Mouse (Mus musculus): ENCODE measurements around the gene Gm21860.
A peak's percentile ranks its signal among the peaks of the same experiment; 100 is the strongest.
"Not testable (repeated sequence)": the region's sequence is repeated elsewhere in the genome, so short reads cannot be mapped to it uniquely, and the experiment has no call there.

The Gm21860 gene

DNA sequence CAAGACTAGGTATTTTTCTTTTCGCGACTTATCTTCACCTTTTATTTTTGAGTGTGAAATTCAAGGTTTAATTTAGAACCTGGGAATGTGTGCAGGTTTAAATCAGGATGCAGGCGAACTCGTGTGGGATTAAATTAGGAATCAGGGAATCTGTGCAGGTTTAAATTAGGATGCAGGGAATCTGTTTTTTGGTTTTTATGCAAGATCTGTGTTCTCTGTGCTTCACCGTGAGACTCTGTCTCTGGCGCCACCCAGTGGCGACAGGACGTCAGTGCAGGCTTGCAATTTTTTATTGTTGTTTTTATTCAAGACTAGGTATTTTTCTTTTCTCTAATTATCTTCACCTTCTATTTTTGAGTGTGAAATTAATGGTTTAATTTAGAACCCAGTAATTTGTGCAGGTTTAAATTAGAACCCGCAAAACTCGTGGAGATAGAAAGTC is 22.5 kb downstream of the Gm21860 start:
- peak; percentile 22 for DNase-seq (ENCODE audit: low spot score)

DNA sequence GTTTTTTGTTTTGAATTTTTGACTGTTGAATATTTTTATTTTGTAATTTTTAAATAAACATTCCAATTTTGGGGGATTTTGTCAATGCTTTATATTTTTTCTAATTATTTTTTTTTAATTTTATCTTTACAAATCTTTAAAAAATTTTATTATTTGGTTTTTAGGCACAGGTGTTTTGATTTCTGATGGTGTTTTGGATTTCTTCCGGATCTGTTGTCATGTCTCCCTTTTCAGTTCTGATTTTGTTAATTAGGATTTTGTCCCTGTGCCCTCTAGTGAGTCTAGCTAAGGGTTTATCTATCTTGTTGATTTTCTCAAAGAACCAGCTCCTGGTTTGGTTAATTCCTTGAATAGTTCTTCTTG is 23.0 kb downstream of the Gm21860 start:
- not testable (repeated sequence) for DNase-seq (ENCODE audit: low spot score)

- DNase-seq (ENCODE audit: low spot score), result peak; percentile 16
Measured at GRCm38 (mm10) chrY:90730908-90731592, 23.6 kb downstream of the Gm21860 start.

DNA sequence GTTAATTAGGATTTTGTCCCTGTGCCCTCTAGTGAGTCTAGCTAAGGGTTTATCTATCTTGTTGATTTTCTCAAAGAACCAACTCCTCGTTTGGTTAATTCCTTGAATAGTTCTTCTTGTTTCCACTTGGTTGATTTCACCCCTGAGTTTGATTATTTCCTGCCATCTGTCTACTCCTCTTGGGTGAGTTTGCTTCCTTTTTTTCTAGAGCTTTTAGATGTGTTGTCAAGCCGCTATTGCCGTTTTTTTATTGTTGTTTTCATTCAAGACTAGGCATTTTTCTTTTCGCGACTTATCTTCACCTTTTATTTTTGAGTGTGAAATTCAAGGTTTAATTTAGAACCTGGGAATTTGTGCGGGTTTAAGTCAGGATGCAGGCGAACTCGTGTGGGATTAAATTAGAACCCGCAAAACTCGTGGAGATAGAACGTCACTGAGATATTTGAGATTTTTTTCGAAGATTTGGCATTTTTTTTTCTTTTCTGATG is 24.8 kb downstream of the Gm21860 start:
- DNase-seq (ENCODE audit: low spot score), result not testable (repeated sequence)

DNA sequence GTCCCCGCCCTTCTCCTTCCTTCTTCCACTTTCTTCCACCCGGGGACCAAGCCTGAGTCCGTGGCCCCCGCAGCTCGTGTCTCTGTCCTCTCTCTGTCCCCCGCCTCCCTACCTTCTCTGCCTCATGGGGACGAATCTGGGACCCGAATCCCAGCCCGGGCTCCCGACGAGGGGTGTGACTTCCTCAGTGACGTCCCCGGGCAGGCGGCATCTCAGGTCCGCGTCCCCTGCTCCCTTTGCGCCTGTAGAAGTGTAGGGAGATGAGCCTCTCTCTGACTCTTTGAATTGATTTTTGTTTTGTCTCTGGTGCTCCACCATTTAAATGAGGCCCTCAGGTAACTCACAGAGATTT is 25.7 kb downstream of the Gm21860 start:
- not testable (repeated sequence) for DNase-seq (ENCODE audit: low spot score)

GRCm38 (mm10) chrY:90728251-90728904 is 26.2 kb downstream of the Gm21860 start:
- DNase-seq (ENCODE audit: low spot score), result not testable (repeated sequence)

GRCm38 (mm10) chrY:90727121-90727908 is 27.3 kb downstream of the Gm21860 start:
- DNase-seq (ENCODE audit: low spot score), result not testable (repeated sequence)

DNA sequence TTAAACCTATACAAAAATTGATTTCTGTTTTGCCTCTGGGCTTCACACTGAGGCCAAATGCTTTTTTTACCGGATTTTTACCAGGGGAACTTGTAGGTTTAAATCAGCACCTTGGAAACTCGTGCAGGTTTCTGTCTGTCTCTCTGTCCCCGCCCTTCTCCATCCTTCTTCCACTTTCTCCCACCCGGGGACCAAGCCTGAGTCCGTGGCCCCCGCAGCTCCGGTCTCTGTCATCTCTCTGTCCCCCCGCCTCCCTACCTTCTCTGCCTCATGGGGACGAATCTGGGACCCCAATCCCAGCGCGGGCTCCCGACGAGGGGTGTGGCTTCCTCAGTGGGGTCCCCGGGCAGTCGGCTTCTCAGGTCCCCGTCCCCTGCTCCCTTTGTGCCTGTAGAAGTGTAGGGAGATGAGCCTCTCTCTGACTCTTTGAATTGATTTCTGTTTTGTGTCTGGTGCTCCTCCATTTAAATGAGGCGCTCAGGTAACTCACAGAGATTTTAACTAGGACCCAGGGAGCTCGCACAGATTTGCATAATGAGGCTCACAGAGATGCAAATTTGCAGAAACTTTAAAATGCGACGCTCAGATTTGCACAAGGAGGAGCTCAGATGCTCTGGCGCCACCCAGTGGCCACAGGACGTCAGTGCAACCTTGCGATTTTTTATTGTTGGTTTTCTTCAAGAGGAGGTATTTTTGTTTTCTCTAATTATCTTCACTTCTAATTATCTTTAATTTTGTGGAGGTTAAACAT is 28.7 kb downstream of the Gm21860 start:
- peak; percentile 9 for DNase-seq (ENCODE audit: low spot score)

GRCm38 (mm10) chrY:90725166-90725565 is 29.5 kb downstream of the Gm21860 start:
- not testable (repeated sequence) for DNase-seq (ENCODE audit: low spot score)

GRCm38 (mm10) chrY:90724014-90724709 is 30.5 kb downstream of the Gm21860 start:
- peak; percentile 2 for DNase-seq (ENCODE audit: low spot score)

DNA sequence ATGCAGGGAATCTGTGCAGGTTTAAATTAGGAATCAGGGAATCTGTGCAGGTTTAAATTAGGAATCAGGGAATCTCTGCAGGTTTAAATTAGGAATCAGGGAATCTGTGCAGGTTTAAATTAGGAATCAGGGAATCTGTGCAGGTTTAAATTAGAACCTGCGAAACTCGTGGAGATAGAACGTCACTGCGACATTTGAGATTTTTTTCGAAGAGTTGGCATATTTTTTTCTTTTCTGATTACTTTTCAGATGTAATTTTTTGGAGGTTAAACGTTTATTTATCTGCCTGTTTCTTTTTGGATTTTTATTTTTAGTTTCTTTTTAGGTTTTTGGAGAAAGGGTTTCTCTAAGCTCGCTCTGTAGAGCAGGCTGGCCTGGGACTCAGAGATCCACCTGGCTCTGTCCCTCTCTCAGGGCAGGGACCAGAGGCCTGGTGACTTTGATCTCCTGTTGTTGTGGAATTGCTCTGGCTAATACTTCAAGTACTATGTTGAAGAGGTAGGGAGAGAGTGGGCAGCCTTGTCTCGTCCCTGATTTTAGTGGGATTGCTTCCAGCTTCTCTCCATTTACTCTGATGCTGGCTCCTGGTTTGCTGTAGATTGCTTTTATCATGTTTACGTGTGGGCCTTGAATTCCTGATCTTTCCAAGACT is 31.2 kb downstream of the Gm21860 start:
- not testable (repeated sequence) for DNase-seq (ENCODE audit: low spot score)

DNA sequence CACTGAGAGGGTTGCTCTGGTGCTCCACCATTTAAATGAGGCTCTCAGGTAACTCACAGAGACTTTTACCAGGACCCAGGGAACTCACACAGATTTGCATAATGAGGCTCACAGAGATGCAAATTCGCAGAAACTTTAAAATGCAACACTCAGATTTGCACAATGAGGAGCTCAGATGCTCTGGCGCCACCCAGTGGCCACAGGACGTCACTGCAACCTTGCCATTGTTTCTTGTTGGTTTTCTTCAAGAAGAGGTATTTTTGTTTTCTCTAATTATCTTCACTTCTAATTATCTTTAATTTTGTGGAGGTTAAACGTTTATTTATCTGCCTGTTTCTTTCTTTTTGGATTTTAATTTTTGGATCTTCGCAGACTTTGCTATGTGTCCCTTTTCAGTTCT is 34.1 kb downstream of the Gm21860 start:
- DNase-seq (ENCODE audit: low spot score), result not testable (repeated sequence)

DNA sequence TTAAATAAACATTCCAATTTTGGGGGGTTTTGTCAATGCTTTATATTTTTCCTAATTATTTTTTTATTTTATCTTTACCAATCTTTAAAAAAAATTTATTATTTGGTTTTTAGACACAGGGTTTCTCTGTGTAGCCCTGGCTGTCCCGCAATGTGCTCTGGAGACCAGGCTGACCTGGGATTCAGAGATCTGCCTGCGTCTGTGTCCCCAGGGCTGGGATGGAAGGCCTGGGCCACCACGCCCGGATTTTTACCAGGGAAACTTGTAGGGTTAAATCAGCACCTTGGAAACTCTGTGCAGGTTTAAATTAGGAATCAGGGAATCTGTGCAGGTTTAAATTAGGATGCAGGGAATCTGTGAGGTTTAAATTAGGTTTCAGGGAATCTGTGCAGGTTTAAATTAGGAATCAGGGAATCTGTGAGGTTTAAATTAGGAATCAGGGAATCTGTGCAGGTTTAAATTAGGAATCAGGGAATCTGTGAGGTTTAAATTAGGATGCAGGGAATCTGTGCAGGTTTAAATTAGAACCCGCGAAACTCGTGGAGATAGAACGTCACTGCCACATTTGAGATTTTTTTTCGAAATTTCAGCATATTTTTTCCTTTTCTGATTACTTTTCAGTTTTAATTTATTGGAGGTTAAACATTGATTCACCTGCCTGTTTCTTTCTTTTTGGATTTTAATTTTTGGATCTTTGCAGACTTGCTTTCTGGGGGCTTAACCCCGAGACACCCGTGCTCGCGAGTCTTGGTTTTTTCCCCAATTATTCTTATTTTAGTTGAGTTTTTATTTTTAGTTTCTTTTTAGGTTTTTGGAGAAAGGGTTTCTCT is 35.0 kb downstream of the Gm21860 start:
- peak; percentile 1 for DNase-seq (ENCODE audit: low spot score)

DNA sequence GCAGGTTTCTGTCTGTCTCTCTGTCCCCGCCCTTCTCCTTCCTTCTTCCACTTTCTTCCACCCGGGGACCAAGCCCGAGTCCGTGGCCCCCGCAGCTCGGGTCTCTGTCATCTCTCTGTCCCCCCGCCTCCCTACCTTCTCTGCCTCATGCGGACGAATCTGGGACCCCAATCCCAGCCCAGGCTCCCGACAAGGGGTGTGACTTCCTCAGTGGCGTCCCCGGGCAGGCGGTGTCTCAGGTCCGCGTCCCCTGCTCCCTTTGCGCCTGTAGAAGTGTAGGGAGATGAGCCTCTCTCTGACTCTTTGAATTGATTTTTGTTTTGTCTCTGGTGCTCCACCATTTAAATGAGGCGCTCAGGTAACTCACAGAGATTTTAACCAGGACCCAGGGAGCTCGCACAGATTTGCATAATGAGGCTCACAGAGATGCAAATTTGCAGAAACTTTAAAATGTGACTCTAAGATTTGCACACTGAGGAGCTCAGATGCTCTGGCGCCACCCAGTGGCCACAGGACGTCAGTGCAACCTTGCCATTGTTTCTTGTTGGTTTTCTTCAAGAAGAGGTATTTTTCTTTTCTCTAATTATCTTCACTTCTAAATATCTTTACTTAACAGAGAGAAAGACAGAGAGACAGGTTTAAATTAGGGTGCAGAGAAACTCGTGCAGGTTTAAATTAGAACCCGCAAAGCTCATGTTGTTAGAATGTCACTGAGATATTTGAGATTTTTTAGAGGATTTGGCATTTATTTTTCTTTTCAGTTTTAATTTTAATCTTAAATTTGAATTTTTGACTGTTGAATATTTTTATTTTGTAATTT is 35.8 kb downstream of the Gm21860 start:
- peak; percentile 17 for DNase-seq (ENCODE audit: low spot score)

DNA sequence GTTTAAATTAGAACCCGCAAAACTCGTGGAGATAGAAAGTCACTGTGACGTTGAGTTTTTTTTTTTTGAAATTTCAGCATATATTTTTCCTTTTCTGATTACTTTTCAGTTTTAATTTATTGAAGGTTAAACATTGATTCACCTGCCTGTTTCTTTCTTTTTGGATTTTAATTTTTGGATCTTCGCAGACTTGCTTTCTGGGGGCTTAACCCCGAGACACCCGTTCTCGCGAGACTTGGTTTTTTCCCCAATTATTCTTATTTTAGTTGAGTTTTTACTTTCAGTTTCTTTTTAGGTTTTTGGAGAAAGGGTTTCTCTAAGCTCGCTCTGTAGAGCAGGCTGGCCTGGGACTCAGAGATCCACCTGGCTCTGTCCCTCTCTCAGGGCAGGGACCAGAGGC is 36.6 kb downstream of the Gm21860 start:
- DNase-seq (ENCODE audit: low spot score), result not testable (repeated sequence)

DNA sequence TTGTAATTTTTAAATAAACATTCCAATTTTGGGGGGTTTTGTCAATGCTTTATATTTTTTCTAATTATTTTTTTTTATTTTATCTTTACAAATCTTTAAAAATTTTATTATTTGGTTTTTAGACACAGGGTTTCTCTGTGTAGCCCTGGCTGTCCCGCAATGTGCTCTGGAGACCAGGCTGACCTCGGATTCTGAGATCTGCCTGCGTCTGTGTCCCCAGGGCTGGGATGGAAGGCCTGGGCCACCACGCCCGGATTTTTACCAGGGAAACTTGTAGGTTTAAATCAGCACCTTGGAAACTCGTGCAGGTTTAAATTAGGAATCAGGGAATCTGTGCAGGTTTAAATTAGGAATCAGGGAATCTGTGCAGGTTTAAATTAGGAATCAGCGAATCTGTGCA is 37.1 kb downstream of the Gm21860 start:
- not testable (repeated sequence) for DNase-seq (ENCODE audit: low spot score)
